Mouse (Mus musculus): ENCODE measurements around the gene B230217C12Rik.
"Not testable (repeated sequence)": the region's sequence is repeated elsewhere in the genome, so short reads cannot be mapped to it uniquely, and the experiment has no call there.

The B230217C12Rik gene

GRCm38 (mm10) chr11:97867591-97867990 lies 27.0 kb downstream of the B230217C12Rik start:
- DNase-seq (ENCODE audit: low spot score), result no peak

DNA sequence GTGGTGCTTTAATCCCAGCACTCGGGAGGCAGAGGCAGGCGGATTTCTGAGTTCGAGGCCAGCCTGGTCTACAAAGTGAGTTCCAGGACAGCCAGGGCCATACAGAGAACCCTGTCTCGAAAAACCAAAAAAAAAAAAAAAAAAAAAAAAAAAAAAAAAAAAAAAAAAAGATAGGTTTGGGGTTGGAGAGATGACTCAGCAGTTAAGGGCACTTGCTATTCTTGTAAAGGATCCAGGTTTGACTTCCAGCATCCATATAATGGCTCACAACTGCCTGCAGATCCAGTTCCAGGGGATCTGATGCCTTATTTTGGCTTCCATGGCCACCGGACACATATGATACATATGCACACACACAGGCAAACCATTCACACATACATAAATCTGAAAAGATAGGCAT lies 31.8 kb downstream of the B230217C12Rik start:
- not testable (repeated sequence) for DNase-seq (ENCODE audit: low spot score)

DNA sequence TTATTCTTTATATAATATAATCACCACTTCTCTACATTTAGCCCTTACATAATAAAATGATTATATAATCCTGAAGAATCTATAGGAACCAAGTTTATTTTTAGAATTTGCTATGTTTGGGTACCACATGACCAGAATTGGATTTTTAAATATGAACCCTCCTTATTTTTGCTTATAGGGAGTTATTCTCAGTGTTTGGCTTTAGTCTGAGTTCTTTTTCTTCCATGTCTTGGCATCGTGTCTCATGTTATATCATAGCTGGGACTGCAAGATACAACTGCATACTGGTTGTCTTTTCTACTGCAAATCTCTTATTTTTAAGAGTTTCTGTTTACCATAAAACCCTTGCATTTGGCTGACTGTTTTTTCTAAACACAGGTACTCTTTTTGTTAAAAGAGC lies 33.8 kb downstream of the B230217C12Rik start:
- DNase-seq (ENCODE audit: low spot score), result no peak

GRCm38 (mm10) chr11:97877341-97877740 lies 36.8 kb downstream of the B230217C12Rik start:
- no peak for DNase-seq (ENCODE audit: low spot score)

DNA sequence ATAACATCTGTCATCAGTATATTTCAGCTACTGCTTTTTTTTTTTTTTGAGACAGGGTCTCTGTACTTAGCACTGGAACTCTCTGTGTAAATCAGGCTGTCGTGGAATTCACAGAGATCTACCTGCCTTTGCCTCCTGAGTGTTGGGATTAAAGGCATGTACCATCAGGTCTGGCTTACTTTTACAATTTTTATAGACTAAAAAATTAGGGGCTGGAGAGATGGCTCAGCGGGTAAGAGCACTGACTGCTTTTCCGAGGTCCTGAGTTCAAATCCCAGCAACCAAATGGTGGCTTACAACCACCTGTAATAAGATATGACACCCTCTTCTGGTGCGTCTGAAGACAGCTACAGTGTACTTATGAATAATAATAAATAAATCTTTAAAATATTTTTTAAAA lies 39.8 kb downstream of the B230217C12Rik start:
- DNase-seq (ENCODE audit: low spot score), result no peak

GRCm38 (mm10) chr11:97883542-97883917 lies 43.0 kb downstream of the B230217C12Rik start:
- peak; percentile 79 for DNase-seq (ENCODE audit: low spot score)

DNA sequence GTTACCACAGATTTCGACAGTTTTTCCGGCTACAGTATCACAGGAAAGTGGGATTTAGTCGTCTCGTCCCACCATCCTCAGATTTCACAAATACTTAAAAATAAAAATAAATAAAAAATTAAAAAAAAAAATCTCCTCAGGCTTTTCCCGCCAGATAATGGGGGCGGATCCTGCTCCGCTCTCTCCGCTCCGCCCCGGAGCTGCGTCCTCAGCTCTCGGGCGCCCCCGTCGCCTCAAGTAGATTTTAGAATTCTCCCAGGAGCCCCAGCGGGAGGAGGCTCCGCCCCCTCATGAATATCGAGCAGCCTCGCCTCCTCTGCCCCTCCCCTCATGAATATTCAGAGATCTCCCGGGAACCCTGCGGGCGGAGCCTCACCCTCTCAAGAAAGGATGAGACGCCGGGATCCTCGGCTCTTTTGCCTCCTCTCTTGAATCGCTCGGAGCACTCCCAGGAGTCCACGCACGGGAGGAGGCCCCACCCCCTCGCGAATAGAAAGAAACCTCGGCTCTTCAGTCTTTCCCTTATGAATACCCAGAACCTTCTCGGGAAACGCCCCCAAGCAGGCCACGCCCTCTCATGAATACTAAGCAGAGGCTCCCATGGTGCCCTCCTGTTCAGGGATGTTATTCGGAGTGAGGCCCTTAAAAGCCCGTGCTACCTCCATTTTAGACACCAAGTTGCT lies 43.5 kb downstream of the B230217C12Rik start, which contains the start of gene Fbxo47:
Gene Fbxo47, minus strand, starts transcription at position 237 of the 683 bp plus-strand sequence.
- DNase-seq (ENCODE audit: low spot score), result peak; percentile 99

DNA sequence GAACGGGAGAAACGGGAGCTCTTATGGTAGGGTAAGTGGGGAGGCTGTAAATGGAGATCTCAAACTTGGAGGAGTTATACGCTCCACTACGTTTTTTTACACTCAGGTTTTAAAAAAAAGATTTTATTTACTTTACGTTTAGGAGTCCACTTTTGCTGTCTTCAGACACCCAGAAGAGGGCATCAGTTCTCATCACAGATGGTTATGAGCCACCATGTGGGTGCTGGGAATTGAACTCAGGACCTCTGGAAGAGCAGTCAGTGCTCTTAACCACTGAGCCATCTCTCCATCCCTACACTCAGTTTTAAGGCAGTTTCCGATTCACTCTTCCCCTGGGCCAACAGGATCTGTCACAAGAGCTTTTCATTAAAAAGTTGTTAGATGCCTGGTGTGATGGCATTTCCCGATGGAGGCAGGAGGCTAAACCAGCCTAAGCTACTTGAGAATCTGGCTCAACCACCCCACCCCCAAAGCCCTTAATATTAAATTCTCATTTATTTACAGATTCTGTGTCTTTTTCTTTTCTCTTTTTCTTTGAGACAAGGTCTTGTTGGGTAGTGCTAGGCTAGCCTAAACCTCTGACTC lies 44.1 kb downstream of the B230217C12Rik start:
- no peak for DNase-seq (ENCODE audit: low spot score)

- no peak for DNase-seq (ENCODE audit: low spot score)
Measured at GRCm38 (mm10) chr11:97885296-97885915, 44.8 kb downstream of the B230217C12Rik start.

DNA sequence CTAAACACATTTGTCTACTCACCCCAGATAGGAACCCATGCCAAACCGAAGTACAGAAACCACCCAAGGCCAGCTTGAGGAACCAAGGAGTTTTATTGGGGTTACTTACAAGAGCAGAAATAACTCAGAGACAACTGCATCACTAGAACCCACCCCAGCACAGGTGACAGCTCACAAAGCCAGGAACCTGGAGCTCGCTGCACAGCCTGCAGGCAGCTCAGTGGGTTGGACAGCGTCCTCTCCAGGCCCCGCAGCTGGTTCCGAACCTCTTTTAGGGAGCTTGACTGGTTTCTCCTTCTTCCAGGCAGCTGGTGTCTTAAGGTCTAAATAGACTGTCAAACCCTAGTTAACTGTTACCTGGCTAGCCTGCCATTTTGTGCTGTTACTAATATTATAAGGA lies 51.2 kb downstream of the B230217C12Rik start:
- no peak for DNase-seq (ENCODE audit: low spot score)

Measured in embryo, embryonic 10.5 days (tissue).